Mouse (Mus musculus) frontal cortex, adult 2 months (tissue): ENCODE measurements at regions not wholly inside any gene's neighbourhood (a gene's known extent, or its start where the extent isn't known, plus 50 kb on each side); places are given as distances from the start of the nearest gene placed in this dataset.

ENCODE experiments used
- DNase-seq, 2 experiments: peaks; one replicate each; pipeline ENCODE4 v3.0.0; 2022; ENCODE audit warnings: low spot score in 1 of 2; ENCODE audit errors: extremely low spot score in 1 of 2

DNA sequence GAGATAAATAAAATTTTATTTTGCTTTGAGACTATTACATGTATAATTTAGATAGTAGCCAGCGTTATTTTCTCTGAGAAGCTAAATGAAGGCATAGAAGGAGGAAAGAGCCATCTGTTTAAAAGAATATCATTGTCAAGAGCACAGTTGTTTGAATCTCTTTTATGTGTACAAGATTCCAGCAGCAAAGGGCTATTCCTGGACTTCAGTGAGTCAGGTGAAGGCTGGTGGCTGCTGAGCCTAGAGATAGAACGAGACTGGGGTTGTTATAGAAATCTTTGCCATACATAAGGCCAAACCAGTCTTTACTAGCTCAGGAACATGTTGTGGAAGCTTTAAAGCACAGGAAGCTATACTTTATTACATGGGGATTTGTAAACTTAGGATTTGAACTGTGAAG lies 261.6 kb downstream of the Adcyap1 start:
- DNase-seq = peak in 1 of 2 experiments; percentile 8

DNA sequence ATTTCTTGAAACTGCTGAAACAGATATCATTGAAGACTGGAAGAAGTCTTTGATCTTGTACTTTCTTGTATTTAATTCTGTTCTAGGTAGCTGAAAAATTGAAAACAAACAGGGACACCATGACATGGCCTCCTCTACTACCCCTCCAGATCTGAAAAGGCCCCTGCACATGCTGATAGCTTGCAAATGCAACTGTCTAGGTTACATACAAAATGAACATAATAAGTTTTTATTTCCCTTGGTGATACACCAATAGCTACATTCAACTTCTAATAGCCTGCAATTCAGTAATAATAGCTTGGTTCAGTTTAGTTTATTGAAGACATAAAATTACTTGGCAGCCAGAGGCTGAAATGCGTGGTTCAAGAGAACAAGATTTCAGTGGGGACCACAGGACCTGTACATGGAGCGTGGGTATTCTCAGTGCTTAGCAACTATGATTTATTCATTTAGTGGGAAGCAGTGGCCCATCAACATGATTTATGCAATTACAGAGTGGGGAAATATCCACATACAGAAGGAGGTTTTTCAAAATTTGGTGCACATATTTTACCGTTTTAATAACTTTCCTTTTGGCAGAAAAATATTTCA lies 264.9 kb downstream of the Adcyap1 start:
- no peak for DNase-seq

DNA sequence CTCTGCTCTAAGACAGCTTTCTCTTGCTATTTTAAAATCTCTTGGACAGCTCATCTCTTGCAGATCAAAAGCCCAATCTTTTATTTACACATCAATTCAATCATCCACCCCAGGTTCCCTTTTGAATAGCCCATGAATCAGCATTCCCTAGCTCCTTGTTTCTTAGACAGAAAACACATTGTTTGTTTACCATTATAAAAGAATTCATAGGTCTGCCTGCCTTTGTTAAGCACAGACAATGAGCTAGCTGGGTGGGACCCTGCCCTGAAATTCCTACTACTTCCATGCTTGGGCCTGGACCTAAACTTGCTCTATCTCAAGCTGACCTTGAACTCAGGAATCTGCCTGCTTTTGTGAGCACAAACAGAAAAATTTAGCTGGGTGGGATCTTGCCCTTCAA lies 283.6 kb downstream of the Adcyap1 start:
- DNase-seq = no peak

DNA sequence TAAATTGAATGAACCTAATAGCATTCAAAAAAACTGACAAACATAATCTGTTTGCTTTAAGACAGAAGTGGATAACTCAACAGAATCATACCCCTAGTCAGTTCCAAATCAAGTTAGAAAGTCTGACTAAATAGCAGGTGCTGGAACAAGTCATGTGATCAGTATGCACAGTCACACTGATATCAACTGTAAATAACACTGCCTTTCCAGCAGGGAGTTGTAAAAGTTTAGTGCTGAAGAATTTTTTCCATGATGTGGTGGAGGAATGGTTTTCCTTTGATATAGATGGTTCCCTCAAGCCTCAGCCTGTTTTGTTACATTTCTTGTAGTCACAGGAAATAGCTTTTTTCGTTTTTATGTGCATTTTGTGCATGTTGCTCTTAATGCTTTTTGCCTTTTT lies 285.7 kb downstream of the Adcyap1 start:
- DNase-seq = no peak

DNA sequence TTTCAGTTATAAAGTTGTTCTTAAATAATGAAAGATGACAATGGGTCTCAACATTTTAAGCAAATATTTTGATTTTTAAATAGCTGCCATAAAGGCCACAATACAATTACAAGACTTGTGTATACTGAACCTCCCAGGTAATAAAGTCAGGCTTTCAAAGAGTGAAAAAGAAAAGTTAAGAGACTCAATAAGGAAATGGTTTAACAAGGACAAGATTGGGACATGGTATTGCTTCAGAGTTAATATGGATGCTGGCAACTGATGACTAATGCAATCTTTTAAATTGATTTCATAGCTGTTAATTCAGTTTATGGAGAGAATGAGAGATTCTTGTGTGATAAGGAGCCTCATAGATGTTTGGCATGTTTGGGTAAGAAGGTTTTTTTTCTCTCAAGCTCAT lies 287.6 kb downstream of the Adcyap1 start:
- no peak for DNase-seq

DNA sequence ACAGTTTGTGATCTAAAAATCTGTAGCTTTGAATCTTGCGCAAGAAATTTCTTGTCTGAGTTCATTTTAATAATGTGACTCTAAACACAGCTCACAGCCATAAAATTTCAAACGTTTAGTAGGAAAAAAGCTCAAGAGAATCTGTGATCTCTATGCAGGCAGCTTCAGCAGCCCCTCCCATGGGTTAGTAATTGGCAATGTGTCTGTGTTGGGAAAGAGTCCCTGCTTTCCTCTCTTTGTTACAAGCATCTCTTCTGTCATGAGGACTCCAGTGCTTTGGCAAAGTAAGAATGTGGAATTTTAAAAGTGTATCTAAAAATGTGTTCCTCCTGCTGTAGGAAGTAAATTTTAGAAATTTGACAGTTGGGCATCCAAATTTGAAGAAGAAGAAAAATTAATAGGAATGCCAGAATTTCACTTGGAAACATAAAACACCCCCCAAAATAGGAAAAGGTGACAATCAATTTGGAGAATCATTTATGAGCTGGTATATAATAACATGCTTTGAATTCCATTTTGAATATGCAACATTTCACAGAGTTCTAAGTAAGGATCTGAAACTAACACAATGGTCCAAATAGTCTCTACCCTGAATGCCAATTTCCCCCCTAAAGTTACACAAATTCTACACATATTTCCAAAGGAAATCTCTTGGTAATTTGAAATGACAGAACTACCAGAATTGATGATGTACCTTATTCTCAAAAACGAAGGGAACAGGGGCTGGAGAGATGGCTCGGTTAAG lies 291.3 kb downstream of the Adcyap1 start:
- DNase-seq = peak in 1 of 2 experiments; percentile 18

DNA sequence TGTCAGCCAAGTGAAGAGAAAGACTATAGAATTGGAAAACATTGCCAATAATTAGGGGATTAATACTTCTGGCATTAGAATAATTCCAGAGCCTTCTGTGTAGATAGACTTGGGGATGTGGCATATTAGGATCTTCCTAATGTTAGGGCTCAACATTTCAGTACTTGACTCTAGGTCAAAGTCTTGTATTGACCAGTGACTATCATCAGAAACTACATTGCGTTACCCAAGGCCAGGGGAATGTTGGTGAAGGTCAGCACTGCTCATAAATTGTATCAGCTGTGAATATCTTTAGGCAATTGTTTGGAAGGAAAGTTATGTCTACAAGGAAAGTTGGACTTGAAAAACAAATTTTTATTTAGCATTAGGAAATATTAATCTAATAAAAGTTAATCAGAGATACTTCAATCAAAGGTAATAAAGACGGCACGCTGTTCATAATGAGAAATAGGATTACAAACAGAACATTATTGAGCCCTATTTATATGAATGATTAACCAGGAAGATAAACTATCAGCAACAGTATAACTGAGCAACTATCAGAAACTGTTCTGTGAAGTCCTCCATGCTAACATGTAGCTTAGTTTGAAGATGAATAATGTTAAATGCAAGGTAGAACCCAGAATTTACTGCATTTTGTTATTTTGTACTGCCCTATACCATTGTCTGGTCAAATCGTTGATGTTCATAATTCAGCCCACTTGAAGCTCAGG lies 310.2 kb downstream of the Adcyap1 start:
- DNase-seq = no peak

DNA sequence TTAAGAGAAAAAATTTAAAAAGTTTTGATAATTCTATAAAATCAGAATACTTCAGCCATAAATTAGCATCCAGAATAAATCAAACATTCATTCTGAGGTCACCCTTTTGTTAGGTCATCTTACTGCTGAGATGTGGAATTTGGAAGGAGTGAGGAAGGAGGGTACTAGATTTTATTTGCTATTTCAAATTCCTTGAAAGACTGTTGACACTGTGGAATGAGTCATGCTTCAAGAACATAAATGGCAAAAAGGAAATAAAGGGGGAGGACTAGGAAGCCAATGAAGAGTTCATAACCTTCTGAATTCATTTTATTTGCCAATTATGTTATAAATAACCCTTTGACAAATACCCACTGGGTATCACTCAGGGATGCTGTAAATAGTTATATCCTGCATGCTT lies 324.6 kb downstream of the Adcyap1 start:
- DNase-seq = no peak

DNA sequence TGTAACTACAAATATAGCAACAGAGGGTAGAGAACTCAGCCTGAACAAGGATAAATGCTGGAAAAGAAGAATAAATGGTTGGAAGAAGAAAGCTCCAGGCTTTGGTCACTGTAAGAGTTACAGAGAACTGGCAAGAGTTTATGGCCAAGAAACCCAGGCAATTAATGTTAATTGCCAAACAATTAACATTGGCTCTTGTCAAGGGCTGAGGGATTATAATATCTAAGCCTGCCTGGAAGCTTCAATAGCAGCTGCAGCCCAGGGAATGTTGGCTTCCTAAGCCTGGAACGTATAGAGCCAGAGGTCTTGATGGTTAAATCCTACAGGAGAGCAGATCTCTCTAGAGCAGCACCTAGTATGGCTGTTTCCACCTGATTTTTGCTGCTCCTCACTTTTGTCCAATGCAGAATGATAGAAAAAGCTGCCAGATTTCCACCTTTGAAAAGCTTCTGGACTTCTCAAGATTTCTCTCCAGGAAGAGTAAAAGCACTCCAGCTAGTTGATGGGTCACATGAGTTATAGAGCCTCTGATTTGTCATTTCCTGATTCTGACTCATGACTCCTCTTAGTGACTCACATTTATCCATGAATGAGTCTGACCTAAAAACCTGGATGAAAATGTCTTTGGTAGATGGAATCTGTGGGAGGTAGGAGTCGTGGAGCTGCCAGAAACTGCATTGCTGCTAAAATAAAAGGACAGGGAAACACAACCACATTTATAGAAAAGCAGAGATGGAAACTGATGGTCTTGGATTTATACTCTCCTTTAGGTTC lies 327.2 kb downstream of the Adcyap1 start:
- peak in 1 of 2 experiments; percentile 42 for DNase-seq

DNA sequence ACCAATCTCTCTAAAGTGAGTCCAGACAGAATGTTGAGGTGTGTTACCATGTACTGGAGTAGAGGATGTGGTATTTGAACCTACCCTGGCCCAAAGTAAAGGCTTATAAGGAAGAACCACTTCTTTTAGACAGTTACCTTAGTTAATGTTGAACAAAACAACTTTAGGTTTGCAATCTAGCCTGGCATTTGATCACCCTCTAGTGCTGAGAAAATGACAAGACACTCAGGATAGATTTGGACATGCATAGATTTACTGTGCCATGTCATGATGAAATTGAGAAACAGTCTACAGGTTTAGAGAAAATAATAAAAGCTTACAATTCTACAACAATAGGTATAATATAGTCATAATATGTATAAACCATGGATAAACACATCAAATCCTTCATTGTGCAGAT lies 333.7 kb downstream of the Adcyap1 start:
- no peak for DNase-seq

DNA sequence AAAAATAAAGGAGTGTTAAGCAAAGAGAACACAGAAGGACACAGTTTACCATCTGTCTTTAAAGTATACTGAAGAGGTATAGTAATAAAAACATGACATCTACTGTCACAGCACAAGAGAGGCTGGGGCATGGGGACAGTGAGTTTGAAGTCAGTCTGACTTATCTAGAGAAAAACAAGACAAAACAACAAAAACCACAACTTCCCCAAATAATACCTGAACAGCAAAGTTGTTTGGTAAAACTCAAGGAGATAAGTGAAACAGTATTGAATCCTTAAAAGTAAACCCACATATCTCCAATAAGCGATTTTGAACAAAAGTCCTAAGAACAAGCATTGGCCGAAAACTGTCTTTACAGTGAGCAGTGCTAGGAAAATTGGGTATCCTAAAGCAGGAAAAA lies 336.1 kb downstream of the Adcyap1 start:
- DNase-seq = no peak

DNA sequence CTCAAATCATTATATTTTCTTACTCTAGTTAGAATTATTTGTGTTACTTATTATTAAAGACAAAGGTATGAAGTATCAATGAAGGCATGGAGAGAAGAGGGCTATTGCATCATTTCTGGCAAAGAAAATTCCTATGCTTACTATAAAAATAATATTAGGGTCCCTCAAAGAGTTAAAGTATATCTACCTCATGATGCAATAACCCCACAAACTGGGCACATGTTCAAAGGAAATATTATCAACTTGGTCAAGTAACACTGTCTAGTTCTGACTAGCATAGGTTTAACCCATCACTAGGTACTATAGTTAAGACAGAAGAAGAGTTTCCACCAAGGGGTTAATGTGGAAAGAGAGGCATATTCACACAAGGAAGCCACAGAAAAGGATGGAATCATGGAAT lies 336.9 kb downstream of the Adcyap1 start:
- DNase-seq = no peak

DNA sequence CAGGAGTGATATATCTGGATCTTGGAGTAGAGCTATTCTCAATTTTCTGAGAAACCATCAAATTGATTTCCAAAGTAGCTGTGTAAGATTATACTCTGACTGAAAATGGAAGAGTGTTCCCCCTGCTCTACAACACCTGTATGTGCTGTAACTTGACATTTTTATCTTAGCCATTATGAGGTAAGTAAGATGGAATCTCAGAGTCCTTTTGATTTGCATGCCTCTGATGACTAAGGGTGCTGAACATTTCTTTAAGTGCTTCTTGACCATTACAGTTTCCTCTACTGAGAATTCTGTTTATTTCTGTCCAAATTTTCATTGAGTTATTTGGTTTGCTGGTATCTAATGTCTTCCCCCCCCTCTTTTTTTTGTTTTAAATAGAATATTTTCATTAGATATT lies 343.0 kb downstream of the Adcyap1 start:
- no peak for DNase-seq

DNA sequence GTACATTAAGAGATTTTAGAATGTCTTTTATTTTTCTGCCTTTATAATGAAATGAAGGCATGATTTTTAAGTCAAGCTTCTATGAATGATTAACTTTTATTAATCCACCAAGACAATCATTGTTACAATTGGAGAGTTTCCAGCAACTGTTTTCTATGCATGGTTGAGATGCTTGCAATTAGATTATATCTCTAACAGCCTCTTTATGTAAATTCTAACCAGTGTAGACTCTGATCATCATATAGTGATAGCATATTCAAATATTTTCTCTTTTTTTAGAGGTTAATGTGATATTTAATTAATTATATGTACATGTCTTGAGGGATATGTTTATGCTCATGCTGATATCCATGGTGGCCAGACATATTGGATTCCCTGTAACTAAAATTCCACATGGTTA lies 351.5 kb downstream of the Adcyap1 start:
- no peak for DNase-seq

DNA sequence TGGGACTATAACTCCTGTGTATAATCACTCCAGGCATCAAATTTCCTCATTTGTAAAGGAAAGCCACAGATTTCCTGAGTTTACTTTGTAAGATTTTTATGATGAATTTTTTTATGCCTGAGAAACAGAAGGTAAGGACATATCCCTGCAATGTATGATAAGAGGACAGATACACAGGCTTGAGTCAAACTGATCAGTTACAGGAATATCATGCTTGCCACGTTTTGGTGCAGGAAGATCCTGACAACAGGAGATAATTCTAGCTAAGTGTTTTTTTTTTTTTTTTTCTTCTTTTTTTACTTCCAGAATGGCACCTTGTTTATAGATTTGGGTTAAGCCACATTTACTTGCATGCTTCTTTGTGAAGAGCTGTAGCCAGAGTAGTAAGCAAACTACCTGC lies 357.1 kb downstream of the Adcyap1 start:
- DNase-seq = no peak

DNA sequence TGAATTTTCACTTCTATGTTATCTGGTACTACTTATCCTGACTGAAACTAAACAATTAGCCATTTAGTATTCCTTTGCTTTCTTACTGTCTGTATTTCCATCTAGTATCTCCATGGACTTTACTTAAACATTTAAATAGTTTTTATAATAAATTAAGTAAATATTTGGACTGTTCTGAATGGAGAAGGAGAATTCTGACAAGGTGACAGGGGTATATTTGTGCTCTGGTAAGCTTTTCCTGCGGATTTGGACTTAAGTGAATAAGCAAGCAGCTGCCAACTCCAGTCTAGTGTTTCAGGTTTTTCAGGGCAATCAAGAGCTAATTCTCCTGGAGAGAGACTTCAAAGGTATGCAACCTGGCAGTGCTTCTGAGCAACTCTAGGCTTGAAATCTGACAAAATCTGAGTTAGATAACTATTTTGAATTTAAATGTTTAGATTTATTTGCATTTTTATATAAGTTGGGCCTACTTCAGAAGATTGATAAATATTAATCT lies 364.5 kb downstream of the Adcyap1 start:
- DNase-seq = no peak

DNA sequence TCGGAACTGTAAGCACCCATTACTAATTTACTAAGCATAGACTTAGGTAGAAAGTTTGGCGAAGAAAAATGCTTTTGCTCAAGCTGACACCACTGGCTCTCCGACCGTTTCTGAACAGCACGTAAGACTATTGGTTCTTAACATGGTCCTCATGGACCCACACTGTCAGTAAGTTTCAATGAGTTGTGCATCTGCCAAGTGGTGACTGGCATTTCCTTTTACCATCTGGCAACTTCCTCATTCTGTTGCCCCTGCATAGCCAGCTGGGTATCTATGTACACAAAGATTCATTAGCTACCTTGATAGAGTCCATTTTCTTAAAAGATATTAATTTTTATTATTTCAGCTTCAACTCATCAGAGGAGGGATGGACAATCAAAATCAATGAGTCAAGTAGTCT lies 381.2 kb downstream of the Adcyap1 start:
- no peak for DNase-seq

DNA sequence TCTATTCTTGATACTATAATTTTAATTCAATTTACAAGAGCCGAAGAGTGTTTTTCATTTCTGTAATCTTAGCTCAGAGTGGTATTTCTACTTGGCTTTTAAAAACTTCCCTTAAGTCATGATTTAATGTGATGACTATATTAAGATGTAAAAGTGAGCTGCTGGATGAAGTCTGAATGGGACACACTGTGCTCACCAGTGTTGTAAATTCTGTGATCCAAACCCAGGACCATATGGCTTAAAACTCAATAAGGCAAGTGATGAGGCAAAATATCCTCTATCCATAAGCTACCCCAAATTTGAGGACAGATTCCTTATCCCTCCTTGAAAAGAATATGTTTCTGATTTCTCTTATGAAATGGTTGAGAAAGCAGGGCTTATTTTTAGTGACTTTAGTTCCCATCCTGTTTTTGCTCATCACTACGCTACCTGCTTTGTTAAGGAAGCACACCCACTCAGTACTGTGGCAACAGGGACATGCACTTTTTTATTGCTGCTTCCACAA lies 399.4 kb downstream of the Adcyap1 start:
- DNase-seq = peak; percentile 2 to 30

DNA sequence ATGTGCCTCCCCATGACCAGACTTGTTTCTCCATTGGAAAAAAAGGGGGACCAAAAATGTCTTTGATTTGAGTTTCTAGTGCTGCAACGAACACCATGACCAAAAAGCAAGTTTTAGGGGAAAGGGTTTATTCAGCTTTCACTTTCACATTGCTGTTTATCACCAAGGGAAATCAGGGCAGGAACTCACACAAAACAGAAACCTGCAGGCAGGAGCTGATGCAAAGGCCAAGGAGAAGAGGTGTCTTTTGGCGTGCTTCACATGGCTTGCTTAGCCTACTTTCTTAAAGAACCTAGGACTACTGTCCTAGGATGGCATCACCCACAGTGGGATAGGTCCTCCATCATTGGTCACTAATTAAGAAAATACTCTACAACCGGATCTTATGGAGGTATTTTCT lies 401.4 kb downstream of the Adcyap1 start:
- DNase-seq = no peak

DNA sequence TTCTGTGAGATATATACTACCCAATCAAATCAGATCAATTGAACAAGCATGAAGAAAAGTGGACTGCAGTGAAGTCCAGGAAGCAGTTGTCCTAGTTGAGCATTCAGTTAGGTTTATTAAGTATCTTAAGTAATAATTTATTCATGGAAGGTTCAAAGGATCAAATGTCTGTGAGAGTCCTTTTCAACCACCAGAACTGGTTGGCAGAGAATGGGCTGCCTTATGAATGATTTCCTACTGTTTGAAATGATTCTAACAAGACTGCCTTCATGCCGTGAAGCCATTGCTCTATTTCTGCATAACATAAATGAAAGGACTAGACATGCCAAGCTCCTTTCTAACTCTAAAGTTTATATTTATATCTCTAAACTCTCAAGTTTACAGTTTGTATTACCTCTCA lies 410.4 kb downstream of the Adcyap1 start:
- no peak for DNase-seq
